Mouse (Mus musculus) midbrain, embryonic 11.5 days (tissue): ENCODE measurements around the gene Ncapd2. TPM values are rescaled to one million over a fixed set of nuclear protein-coding genes. Genes with fewer than 3 reads are reported as not detected.
A peak's percentile ranks its signal among the peaks of the same experiment; 100 is the strongest.

ENCODE experiments used
- ATAC-seq: fragments of 200-750 bp; cut with Nextera tagmentation; 2 replicates; pipeline ENCODE4 v1.8.0; 2017; ENCODE audit warnings: moderate TSS enrichment, moderate library complexity; ENCODE audit not compliant: low FRiP score
- DNase-seq: peaks from one replicate; pipeline ENCODE4 v3.0.0; 2015; ENCODE audit warnings: low spot score; ENCODE audit errors: missing footprints
- H3K27ac ChIP-seq: fragments of 300-500 bp; sonication (generic); 2 replicates; pipeline ENCODE4 v1.5.1; 2014; ENCODE audit warnings: low read depth, low read length
- H3K27me3 ChIP-seq: fragments of 300-500 bp; sonication (generic); 2 replicates; pipeline ENCODE4 v1.6.1; 2014; ENCODE audit warnings: mild to moderate bottlenecking, low read length, moderate library complexity, mixed read lengths; ENCODE audit not compliant: control insufficient read depth, insufficient read depth
- H3K36me3 ChIP-seq: fragments of 300-500 bp; sonication (generic); 2 replicates; pipeline ENCODE4 v1.6.1; 2014; ENCODE audit warnings: mild to moderate bottlenecking, low read length, moderate library complexity, mixed read lengths; ENCODE audit not compliant: control insufficient read depth, insufficient read depth
- H3K4me1 ChIP-seq: fragments of 300-500 bp; sonication (generic); 2 replicates; pipeline ENCODE4 v1.6.1; 2014; ENCODE audit warnings: low read length; ENCODE audit not compliant: control insufficient read depth, insufficient read depth
- H3K4me2 ChIP-seq: fragments of 300-500 bp; sonication (generic); 2 replicates; pipeline ENCODE4 v1.6.1; 2014; ENCODE audit warnings: mild to moderate bottlenecking, moderate library complexity
- H3K4me3 ChIP-seq: fragments of 300-500 bp; sonication (generic); 2 replicates; pipeline ENCODE4 v1.5.1; 2014; ENCODE audit warnings: low read depth, low read length
- H3K9ac ChIP-seq: fragments of 300-500 bp; sonication (generic); 2 replicates; pipeline ENCODE4 v1.6.1; 2014; ENCODE audit warnings: low read length
- H3K9me3 ChIP-seq: fragments of 300-500 bp; sonication (generic); 2 replicates; pipeline ENCODE4 v1.6.1; 2016; ENCODE audit warnings: low read length; ENCODE audit not compliant: control insufficient read depth
- WGBS: fragments of 180-500 bp; shearing (Covaris S2); extraction: QIAGEN DNeasy Blood & Tissue Kit; methylation state at CpG from one replicate; pipeline ENCODE4 v1.1.7; 2014; 5-methylcytosine and 5-hydroxymethylcytosine counted together
- polyA plus RNA-seq: library from polyadenylated mRNA; unstranded; fragments of >200 nt; fragmentation: Nextera tagmentation; extraction: Ambion mirVana; gene quantifications from 2 replicates; pipeline ENCODE4 v1.2.1, GENCODE M21; 2014

The Ncapd2 gene
- polyA plus RNA-seq, 1 experiment from 2014 or later, result 140 TPM

DNA sequence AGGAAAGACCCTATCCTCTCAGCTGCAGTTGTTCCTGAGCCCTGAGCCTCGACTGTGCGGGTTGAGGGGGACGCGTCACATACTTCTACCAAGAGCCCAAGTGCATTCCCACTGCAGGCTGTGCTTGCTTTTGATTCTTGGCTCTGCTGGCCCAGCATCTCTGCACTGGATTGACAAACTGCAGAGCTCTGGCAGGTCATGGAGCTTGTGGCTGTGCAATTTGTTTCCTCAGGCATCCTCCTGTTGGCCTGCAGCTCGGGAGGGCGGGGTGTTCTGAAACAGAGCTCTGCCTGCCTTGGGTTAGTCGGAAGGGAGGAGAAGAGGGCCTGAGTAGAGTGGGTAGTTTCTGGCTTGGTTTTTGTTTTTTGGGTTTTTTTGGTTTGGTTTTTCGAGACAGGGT is 49.1 kb downstream of the Ncapd2 start:
- ATAC-seq (no peak), DNase-seq (no peak)
- Histone ChIP-seq H3K36me3 (peaks cover 38% of the 10 kb centered on the region), H3K9ac (no peak overlapping the region), H3K27ac (no peak overlapping the region), H3K4me1 (peaks cover 24% of the 10 kb centered on the region), H3K4me3 (no peak overlapping the region), H3K9me3 (no peaks in the 10 kb centered on the region), H3K4me2 (no peak overlapping the region), H3K27me3 (no peaks in the 10 kb centered on the region)
- 93% methylated on average over 8 of the region's 8 CpGs for WGBS

DNA sequence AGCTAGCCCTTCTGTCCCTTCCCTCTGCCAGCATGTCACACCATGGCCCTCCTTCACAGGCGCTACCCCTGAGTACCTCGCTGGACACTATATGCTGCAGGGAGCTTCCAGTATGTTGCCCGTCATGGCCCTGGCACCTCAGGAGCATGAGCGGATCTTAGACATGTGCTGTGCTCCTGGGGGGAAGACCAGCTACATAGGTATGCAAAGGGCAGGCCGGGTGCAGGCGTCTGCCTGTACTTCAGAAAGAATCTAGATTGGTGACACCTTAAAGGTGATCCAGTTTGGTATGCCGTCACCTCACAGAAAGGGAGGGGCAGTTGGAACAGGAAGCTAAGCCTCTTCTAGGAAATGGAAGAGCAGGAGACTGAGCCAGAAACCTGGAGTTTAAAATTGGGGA is 51.8 kb downstream of the Ncapd2 start:
- WGBS, result 95% methylated on average over 7 of the region's 7 CpGs
- DNase-seq (no peak), ATAC-seq (no peak)
- Histone ChIP-seq H3K4me2 (no peak overlapping the region), H3K4me3 (no peak overlapping the region), H3K27ac (no peak overlapping the region), H3K27me3 (no peaks in the 10 kb centered on the region), H3K9me3 (no peaks in the 10 kb centered on the region), H3K9ac (no peak overlapping the region), H3K4me1 (peaks cover 5% of the 10 kb centered on the region), H3K36me3 (peaks cover 56% of the 10 kb centered on the region)

- Histone ChIP-seq H3K9me3 (no peaks in the 10 kb centered on the region), H3K4me3 (no peak overlapping the region), H3K4me2 (no peak overlapping the region), H3K9ac (no peak overlapping the region), H3K4me1 (peaks cover 4% of the 10 kb centered on the region; the same call in 1 of the 2 replicates), H3K36me3 (peaks cover 61% of the 10 kb centered on the region), H3K27ac (no peak overlapping the region), H3K27me3 (no peaks in the 10 kb centered on the region)
- DNase-seq (peak; percentile 89), ATAC-seq (no peak)
- 89% methylated on average over 19 of the region's 19 CpGs for whole genome bisulfite sequencing
Observed at GRCm38 (mm10) chr6:125137002-125137671, 54.4 kb downstream of the Ncapd2 start.

DNA sequence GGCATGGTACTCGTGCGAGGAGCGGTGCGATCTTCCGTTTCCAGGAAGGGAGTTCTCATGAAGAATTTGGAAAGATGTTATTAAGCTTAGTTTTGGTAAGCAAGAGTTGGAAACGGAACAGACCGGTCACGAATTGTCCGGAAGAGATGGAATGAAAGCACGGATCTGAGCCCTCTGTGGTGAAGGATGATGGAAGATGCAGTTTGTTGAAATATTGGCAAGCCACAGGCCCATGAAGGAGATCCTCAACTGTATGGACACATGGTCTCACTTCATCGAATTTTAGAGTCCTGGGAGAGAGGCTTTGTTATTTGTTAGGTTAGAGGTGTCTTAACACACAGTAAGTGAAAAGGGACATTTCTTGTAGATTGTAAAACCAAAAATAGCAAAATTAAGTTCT is 59.0 kb downstream of the Ncapd2 start:
- 8% methylated on average over 11 of the region's 11 CpGs for WGBS
- Histone ChIP-seq H3K4me2 (peak overlapping the region; percentile 78), H3K9ac (peak overlapping the region; percentile 83), H3K36me3 (peaks cover 39% of the 10 kb centered on the region), H3K9me3 (no peaks in the 10 kb centered on the region), H3K4me1 (peaks cover 6% of the 10 kb centered on the region), H3K27ac (no peak overlapping the region), H3K4me3 (peak overlapping the region; percentile 67), H3K27me3 (no peaks in the 10 kb centered on the region)
- no peak for ATAC-seq
- DNase-seq, result no peak

DNA sequence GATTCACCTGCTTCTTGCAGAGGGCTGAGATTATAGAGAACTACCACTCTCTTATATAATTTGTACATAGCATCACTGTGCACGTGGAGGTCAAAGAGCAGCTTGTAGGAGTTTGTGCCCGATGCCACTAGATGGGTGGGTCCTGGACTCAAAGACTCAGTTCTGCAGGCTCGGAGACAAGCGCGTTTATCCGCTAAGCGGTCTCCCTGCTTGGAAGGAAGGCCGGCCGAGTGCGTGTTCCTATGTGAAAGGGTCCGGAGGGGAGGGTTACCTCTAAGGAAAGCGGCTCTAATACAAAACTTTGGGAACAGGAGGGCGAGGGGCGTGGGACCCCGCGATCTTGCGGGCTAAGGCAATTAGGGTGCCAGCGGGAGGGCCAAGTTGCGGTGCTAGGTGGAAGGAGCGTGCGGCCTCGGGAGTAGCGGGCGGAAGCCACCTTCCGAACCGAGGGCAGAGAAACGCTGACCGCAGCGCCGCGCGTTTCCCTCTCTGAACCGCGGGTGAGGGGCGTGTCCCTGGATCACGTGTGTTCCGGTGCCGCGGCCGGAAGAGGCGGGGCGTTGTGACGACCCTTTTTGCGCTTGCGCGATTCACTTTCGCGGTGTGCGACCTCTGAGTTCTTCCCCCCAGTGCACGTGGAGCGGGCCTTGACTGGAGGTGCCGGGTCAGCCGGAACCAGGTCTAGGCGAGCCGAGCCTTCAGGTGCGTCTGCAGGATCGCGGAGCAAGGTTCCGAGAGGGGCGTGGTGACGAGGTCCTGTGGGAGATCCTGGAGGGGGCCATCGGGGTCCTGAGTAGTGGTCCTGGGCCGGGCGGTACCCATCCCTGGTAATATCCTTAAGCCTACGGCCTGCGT is 60.0 kb downstream of the Ncapd2 start, which contains the start of gene Nop2:
Gene Nop2 (plus strand): TSS at position 608 of the 855 bp plus-strand sequence.
- no peaks in the 10 kb centered on the region for H3K9me3 ChIP-seq
- DNase-seq, result peak; percentile 100
- H3K4me2 ChIP-seq, result peak within 1 kb of the TSS; percentile 78
- peaks cover 34% of the 10 kb centered on the region for H3K36me3 ChIP-seq
- ATAC-seq, result peak; percentile 95
- peaks cover 6% of the 10 kb centered on the region for H3K4me1 ChIP-seq
- under 1% methylated on average over 66 of the region's 66 CpGs for WGBS
- peak within 1 kb of the TSS; percentile 82 for H3K27ac ChIP-seq
- H3K4me3 ChIP-seq, result peak within 1 kb of the TSS; percentile 67
- no peaks in the 10 kb centered on the region for H3K27me3 ChIP-seq
- peak within 1 kb of the TSS; percentile 83 for H3K9ac ChIP-seq

- H3K36me3 ChIP-seq, result peaks cover 31% of the 10 kb centered on the region
- no peak overlapping the region for H3K4me3 ChIP-seq
- ATAC-seq, result no peak
- no peak overlapping the region for H3K4me2 ChIP-seq
- DNase-seq, result no peak
- WGBS, result 86% methylated on average over 20 of the region's 20 CpGs
- H3K4me1 ChIP-seq, result peaks cover 6% of the 10 kb centered on the region
- no peaks in the 10 kb centered on the region for H3K27me3 ChIP-seq
- H3K9ac ChIP-seq, result no peak overlapping the region
- no peak overlapping the region for H3K27ac ChIP-seq
- no peaks in the 10 kb centered on the region for H3K9me3 ChIP-seq
Observed at GRCm38 (mm10) chr6:125129710-125130402, 61.6 kb downstream of the Ncapd2 start.

DNA sequence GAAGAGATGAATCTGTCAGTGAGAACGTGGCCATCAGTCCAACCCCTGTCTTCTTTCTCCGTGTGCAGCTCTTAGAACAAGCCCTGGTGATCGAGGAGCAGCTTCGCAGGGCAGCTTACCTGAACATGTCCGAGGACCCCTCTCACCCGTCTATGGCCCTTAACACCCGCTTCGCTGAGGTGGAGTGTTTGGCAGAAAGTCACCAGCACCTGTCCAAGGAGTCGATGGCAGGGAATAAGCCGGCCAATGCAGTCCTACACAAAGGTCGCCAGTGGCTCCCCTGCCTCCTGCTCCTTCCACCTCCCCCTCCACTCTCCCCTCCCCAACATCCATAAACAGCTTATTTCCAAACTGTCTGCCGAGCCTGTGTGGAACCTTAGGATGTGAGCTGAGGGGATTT is 62.8 kb downstream of the Ncapd2 start:
- 93% methylated on average over 12 of the region's 12 CpGs for WGBS
- Histone ChIP-seq H3K9me3 (no peaks in the 10 kb centered on the region), H3K4me2 (no peak overlapping the region), H3K27ac (no peak overlapping the region), H3K9ac (no peak overlapping the region), H3K4me1 (peaks cover 6% of the 10 kb centered on the region), H3K36me3 (peaks cover 35% of the 10 kb centered on the region), H3K27me3 (no peaks in the 10 kb centered on the region), H3K4me3 (no peak overlapping the region)
- no peak for DNase-seq
- no peak for ATAC-seq

DNA sequence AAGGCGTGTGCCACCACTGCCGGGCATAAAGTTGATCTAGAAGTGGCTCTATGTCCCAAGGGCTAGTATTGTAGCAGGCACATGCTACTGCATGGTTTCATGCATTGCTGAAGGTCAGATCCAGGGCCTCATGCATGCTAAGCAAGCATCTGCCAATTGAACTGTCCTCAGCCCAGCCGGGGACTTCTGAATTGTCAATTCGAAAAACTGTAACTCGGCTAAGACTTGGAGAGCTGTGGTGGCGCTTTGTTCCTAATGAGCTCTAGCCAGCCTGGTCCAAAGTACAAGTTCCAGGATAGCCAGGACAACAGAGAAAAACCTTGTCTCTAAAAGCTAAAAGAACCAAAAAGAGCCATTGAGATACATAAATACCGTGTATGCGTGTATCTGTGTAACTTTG is 72.1 kb downstream of the Ncapd2 start:
- Histone ChIP-seq H3K27me3 (no peaks in the 10 kb centered on the region), H3K4me1 (no peaks in the 10 kb centered on the region), H3K9me3 (no peaks in the 10 kb centered on the region), H3K4me3 (no peak overlapping the region), H3K9ac (no peak overlapping the region), H3K4me2 (no peak overlapping the region), H3K27ac (no peak overlapping the region), H3K36me3 (peaks cover 63% of the 10 kb centered on the region)
- WGBS, result 94% methylated on average over 8 of the region's 8 CpGs
- DNase-seq, result no peak
- no peak for ATAC-seq
